Mouse (Mus musculus) adrenal gland (tissue): ENCODE data around the gene Olfr39.
"Not testable (repeated sequence)": the region's sequence is repeated elsewhere in the genome, so short reads cannot be mapped to it uniquely, and the experiment has no call there.

Experiments
- intact Hi-C: fragments of 180-260 bp; cut with DNase I; formaldehyde crosslinking; loops from one replicate; pipeline ENCODE4 v1.15.1; 2025
- long read RNA-seq, 2 experiments: library from polyadenylated mRNA; unstranded; transcript quantifications; one replicate each; pipeline ENCODE4 v2.0.0; 2020; ENCODE audit warnings: borderline replicate concordance in 1 of 2; ENCODE audit not compliant: insufficient replicate concordance in 1 of 2

The Olfr39 gene
- long read RNA-seq, experiment 1: 0 reads
- long read RNA-seq, experiment 2: 0 reads

DNA sequence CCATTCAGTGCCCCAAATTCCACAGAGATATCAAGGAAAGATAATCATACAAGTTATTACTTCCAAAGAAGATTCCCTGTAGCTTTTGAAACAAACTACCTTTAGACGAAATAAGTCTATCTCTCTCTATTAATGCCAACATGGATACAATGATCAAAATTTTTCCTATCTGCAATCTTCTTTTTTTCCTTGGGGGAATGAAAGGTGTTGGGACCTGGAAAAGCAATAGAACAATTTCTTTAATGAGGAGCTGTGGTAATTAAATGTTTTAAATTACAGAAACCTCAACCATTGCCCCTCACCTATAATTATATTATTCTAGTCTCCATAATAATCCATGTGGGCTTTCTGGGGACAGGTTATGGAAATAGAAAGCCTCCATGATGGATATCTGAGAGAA lies at the start of gene Olfr39:
Olfr39 (plus strand) TSS at position 301 of the 400 bp plus-strand sequence.
- intact Hi-C loops: no loop called here

- intact Hi-C loops: no loop called here
Measured at GRCm38 (mm10) chr9:20236819-20237218, 45.3 kb upstream of the Olfr39 start, which contains the start of gene Olfr872. TSS of gene Olfr872 (plus strand) at chr9:20237119.

- intact Hi-C loops: no loop called here
Measured at GRCm38 (mm10) chr9:20237378-20237777, 44.8 kb upstream of the Olfr39 start.

DNA sequence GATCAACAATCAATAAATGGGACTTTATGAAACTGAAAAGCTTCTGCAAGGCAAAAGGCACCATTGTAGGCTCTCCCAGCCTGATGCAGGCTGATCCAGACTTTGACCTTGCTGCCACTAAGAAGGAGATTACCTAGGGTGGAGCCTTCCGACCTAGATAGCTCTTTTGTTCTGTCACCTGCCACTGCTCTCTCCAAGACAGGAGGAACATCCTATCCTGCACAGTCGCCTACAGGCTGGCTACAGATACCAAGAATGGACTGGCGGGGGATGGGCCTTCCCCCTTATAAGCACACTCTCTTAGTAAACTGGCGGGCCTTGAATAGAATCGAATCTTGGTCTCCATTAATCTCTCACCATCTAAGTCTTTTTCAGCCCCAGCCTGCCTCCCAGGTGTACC lies 13.4 kb downstream of the Olfr39 start:
- intact Hi-C loops: not testable (repeated sequence)

DNA sequence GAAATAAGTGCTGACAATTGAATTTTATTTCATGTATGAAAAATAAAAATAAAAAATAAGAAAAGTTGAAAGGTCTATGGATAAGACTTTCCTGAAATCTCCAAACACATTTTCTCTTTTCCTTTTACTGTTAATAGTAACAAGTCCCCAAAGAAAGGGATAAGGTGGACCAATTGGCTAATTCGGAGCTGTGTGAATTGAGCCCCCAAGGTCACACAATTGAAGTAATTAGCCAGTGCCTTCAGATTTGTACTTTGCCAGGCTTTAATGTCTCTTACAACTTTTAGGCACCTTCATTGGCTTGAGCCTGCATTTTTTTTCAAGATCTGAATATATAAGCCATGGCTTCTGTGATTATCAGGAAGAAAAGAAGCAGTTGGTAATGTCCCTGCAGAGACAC lies 16.1 kb downstream of the Olfr39 start, which contains the start of gene Olfr873:
Olfr873 (plus strand) TSS at position 301 of the 400 bp plus-strand sequence.
- intact Hi-C loops: no loop called here

DNA sequence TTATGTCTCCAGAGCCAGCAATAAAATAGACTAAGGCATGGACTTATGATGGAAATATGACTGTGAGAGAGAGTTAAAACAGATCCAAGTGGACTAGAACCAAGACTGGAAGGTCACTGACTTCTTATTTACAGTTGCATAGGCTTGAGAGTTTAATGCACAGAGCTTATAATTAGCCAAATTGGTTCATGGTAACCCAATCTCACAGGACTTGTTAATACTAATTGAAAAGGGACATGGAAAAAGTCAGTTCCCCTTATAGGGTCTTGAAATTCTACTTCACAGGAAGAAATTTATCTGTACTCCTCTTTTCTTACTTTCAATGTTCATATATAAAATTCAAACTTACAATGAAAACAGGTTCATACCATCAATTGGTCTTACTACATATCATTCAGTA lies 53.8 kb downstream of the Olfr39 start, which contains the start of gene Olfr18:
Olfr18 (minus strand) TSS at position 101 of the 400 bp plus-strand sequence.
- intact Hi-C loops: no loop called here
